Mouse (Mus musculus): ENCODE measurements around the gene Foxn3.

DNA sequence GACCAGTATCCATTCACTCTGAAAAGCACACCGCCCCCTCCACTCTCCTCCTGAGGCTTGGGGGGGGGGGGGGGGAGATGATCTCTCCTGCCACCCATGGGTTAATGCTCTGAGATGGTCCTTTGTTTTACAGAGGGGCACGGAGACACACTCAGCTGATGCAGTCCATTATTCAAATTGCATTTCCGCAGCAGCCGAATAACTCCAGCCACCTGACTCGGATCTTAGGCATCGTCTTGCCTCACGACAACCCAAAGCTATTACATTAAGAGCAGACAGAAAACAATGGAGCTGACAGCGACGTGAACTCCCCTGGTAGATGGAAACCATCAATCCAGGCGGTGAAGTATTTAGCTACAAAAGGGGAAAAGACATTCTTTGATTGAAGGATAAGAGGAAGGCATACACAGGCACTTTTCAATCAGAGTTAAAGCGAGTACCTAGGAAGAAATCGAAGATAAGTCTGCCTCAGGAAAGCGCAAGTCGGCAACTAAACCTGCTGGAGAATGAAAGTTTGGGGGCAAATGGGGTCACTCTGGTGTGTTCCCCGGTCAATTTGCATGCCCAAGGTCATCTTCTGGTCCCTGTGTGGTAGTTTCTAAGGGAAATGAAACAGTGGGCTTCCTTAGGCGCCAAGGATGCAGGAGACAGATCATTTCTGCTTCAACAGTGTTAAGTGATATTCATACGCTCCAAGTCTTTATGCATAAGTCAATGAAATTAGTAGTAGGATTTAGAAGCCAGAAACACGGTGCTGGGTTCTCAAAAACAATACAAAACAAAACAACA is 65.0 kb downstream of the Foxn3 start:
- TF ChIP-seq CTCF (IDR thresholded peaks at IDR 0.05; ENCODE audit: low read depth, low read length) (no peak), POLR2A (IDR thresholded peaks at IDR 0.05; ENCODE audit: extremely low read depth, insufficient read depth, low read length) (no peak)

Measured in liver, adult 2 months (tissue).